Mouse (Mus musculus) MEL (cell line): ENCODE results near the gene Pip4k2a. TPM values are rescaled to one million over a fixed set of nuclear protein-coding genes. Genes with fewer than 3 reads are reported as not detected.

Experiments
- DNase-seq: peaks from one replicate; pipeline ENCODE4 v3.0.0; 2011; ENCODE audit warnings: low read depth, low spot score
- H3K27ac ChIP-seq: 2 replicates; pipeline ENCODE4 v1.5.1; 2012; ENCODE audit warnings: low read depth, mild to moderate bottlenecking, control low read depth, low read length, moderate library complexity; ENCODE audit not compliant: control insufficient read depth
- H3K27me3 ChIP-seq, 2 experiments: fragments of 150-350 bp in 1 of 2; sonication (generic) in 1 of 2; 2 replicates each; pipeline ENCODE4 v1.6.1; 2012; ENCODE audit warnings: low read length in 2 of 2, mild to moderate bottlenecking in 2 of 2, improper control_type of control experiment in 1 of 2, moderate library complexity in 1 of 2; ENCODE audit not compliant: insufficient read depth in 2 of 2, control insufficient read depth in 1 of 2
- H3K36me3 ChIP-seq, 2 experiments: 2 replicates each; pipeline ENCODE4 v1.6.1; 2012 to 2014; ENCODE audit warnings: low read length in 2 of 2, improper control_type of control experiment in 1 of 2, inconsistent platforms in 1 of 2, mild to moderate bottlenecking in 1 of 2; ENCODE audit not compliant: insufficient read depth in 2 of 2, control insufficient read depth in 1 of 2
- H3K4me1 ChIP-seq, 2 experiments: fragments of 150-350 bp in 1 of 2; sonication (generic) in 1 of 2; 2 replicates each; pipeline ENCODE4 v1.6.1; 2012; ENCODE audit warnings: low read length in 2 of 2, improper control_type of control experiment in 1 of 2, mild to moderate bottlenecking in 1 of 2; ENCODE audit not compliant: insufficient read depth in 2 of 2, control insufficient read depth in 1 of 2
- H3K4me3 ChIP-seq, 2 experiments: fragments of 150-350 bp in 1 of 2; sonication (generic) in 1 of 2; 2 replicates each; pipeline ENCODE4 v1.5.1; 2012; ENCODE audit warnings: low read depth in 2 of 2, low read length in 2 of 2, mild to moderate bottlenecking in 2 of 2, moderate library complexity in 2 of 2, control low read depth in 1 of 2, improper control_type of control experiment in 1 of 2; ENCODE audit not compliant: control insufficient read depth in 1 of 2, insufficient read depth in 1 of 2
- H3K79me2 ChIP-seq: 2 replicates; pipeline ENCODE4 v1.6.1; 2012; ENCODE audit warnings: mild to moderate bottlenecking, low read length, moderate library complexity; ENCODE audit not compliant: control insufficient read depth, poor library complexity, insufficient read depth
- H3K9ac ChIP-seq: 2 replicates; pipeline ENCODE4 v1.6.1; 2012; ENCODE audit warnings: low read depth, mild to moderate bottlenecking, control low read depth, low read length, moderate library complexity; ENCODE audit not compliant: control insufficient read depth, poor library complexity, severe bottlenecking
- H3K9me3 ChIP-seq: fragments of 150-350 bp; sonication (generic); replicated peaks from 2 replicates; pipeline ENCODE4 v1.6.1; 2012; ENCODE audit warnings: mild to moderate bottlenecking, low read length, improper control_type of control experiment, moderate library complexity; ENCODE audit not compliant: insufficient read depth
- BHLHE40 ChIP-seq: IDR thresholded peaks from 2 replicates; pipeline ENCODE4 v1.6.1; 2012; ENCODE audit warnings: low read depth, mild to moderate bottlenecking, inconsistent platforms, low read length, improper control_type of control experiment, borderline replicate concordance
- CHD1 ChIP-seq: IDR thresholded peaks from 2 replicates; pipeline ENCODE4 v1.6.1; 2012; ENCODE audit warnings: low read depth, mild to moderate bottlenecking, inconsistent platforms, low read length, improper control_type of control experiment
- E2F4 ChIP-seq: IDR thresholded peaks from 2 replicates; pipeline ENCODE4 v1.6.1; 2011; ENCODE audit warnings: low read depth, low read length, improper control_type of control experiment, borderline replicate concordance
- ELF1 ChIP-seq: IDR thresholded peaks from 2 replicates; pipeline ENCODE4 v1.6.1; 2014; ENCODE audit warnings: low read depth, mild to moderate bottlenecking, inconsistent platforms, low read length, improper control_type of control experiment, moderate library complexity
- GABPA ChIP-seq: IDR thresholded peaks from 2 replicates; pipeline ENCODE4 v1.6.1; 2012; ENCODE audit warnings: low read depth, mild to moderate bottlenecking, inconsistent platforms, low read length, improper control_type of control experiment, moderate library complexity
- JUND ChIP-seq: IDR thresholded peaks from 2 replicates; pipeline ENCODE4 v1.6.1; 2011; ENCODE audit warnings: low read depth, mild to moderate bottlenecking, improper control_type of control experiment, low read length
- MAFK ChIP-seq: IDR thresholded peaks from 2 replicates; pipeline ENCODE4 v1.6.1; 2011; ENCODE audit warnings: low read depth, mild to moderate bottlenecking, low read length, improper control_type of control experiment, borderline replicate concordance
- MEF2A ChIP-seq: IDR thresholded peaks from 2 replicates; pipeline ENCODE4 v1.6.1; 2014; ENCODE audit warnings: low read depth, mild to moderate bottlenecking, inconsistent platforms, low read length, improper control_type of control experiment; ENCODE audit not compliant: poor library complexity, insufficient replicate concordance, severe bottlenecking; ENCODE audit errors: extremely low read depth
- MYB ChIP-seq: IDR thresholded peaks from 2 replicates; pipeline ENCODE4 v1.6.1; 2011; ENCODE audit warnings: mild to moderate bottlenecking, low read depth, low read length, improper control_type of control experiment
- NRF1 ChIP-seq: IDR thresholded peaks from 2 replicates; pipeline ENCODE4 v1.6.1; 2014; ENCODE audit warnings: low read depth, mild to moderate bottlenecking, inconsistent platforms, low read length, improper control_type of control experiment, moderate library complexity; ENCODE audit not compliant: poor library complexity, insufficient read depth, severe bottlenecking
- POLR2A ChIP-seq, 2 experiments: IDR thresholded peaks; 2 replicates each; pipeline ENCODE4 v1.6.1; 2011 to 2012; ENCODE audit warnings: low read length in 2 of 2, mild to moderate bottlenecking in 2 of 2, control low read depth in 1 of 2, improper control_type of control experiment in 1 of 2, low read depth in 1 of 2, moderate library complexity in 1 of 2; ENCODE audit not compliant: control insufficient read depth in 1 of 2, insufficient read depth in 1 of 2, poor library complexity in 1 of 2
- RAD21 ChIP-seq: IDR thresholded peaks from 2 replicates; pipeline ENCODE4 v1.6.1; 2011; ENCODE audit warnings: mild to moderate bottlenecking, low read depth, low read length, improper control_type of control experiment
- SIN3A ChIP-seq: IDR thresholded peaks from 2 replicates; pipeline ENCODE4 v1.6.1; 2012; ENCODE audit warnings: low read length, improper control_type of control experiment, inconsistent platforms
- TAL1 ChIP-seq: IDR thresholded peaks from 2 replicates; pipeline ENCODE4 v1.6.1; 2012; ENCODE audit warnings: mild to moderate bottlenecking, inconsistent platforms, low read length, moderate library complexity, mixed read lengths
- TCF12 ChIP-seq: IDR thresholded peaks from 2 replicates; pipeline ENCODE4 v1.6.1; 2014; ENCODE audit warnings: low read depth, mild to moderate bottlenecking, inconsistent platforms, low read length, improper control_type of control experiment, moderate library complexity
- USF1 ChIP-seq: IDR thresholded peaks from 2 replicates; pipeline ENCODE4 v1.6.1; 2014; ENCODE audit warnings: low read depth, mild to moderate bottlenecking, inconsistent platforms, low read length, improper control_type of control experiment, moderate library complexity
- USF2 ChIP-seq, 2 experiments: IDR thresholded peaks; 2 replicates each; pipeline ENCODE4 v1.6.1; 2011 to 2012; ENCODE audit warnings: improper control_type of control experiment in 2 of 2, low read length in 2 of 2, borderline replicate concordance in 1 of 2, inconsistent platforms in 1 of 2, low read depth in 1 of 2, mild to moderate bottlenecking in 1 of 2; ENCODE audit not compliant: insufficient read depth in 1 of 2
- ZC3H11A ChIP-seq: IDR thresholded peaks from 2 replicates; pipeline ENCODE4 v1.6.1; 2012; ENCODE audit warnings: low read depth, mild to moderate bottlenecking, inconsistent platforms, low read length, improper control_type of control experiment
- polyA plus RNA-seq, 2 experiments: library from polyadenylated mRNA; stranded (reverse) in 1 of 2; unstranded in 1 of 2; fragments of >175 nt in 1 of 2; fragments of >200 nt in 1 of 2; gene quantifications; 2 replicates each; pipeline versions ENCODE4 v1.2.1 to v1.2.4; 2012; ENCODE audit warnings: low replicate concordance in 2 of 2, low read depth in 1 of 2; ENCODE audit not compliant: insufficient read length in 2 of 2, insufficient read depth in 1 of 2, missing spikeins in 1 of 2
- total RNA-seq: library from RNA; depleted of rRNA; stranded (reverse); fragments of 300-350 nt; gene quantifications from 2 replicates; pipeline ENCODE4 v1.2.3, GENCODE M21; 2012

Gene Pip4k2a
- total and polyA plus RNA-seq, 3 experiments = 7.9 to 48.5 TPM; not detected in 1

GRCm38 (mm10) chr2:18971564-18971963 lies 26.4 kb downstream of the Pip4k2a start:
- H3K36me3 ChIP-seq = peaks cover 3 to 34% of the 10 kb centered on the region in 2 experiments; a peak in 3 of 4 replicates
- H3K27ac ChIP-seq = no peak overlapping the region
- H3K4me3 ChIP-seq = no peak overlapping the region

GRCm38 (mm10) chr2:18970461-18970860 lies 27.5 kb downstream of the Pip4k2a start:
- Histone ChIP-seq H3K36me3 (peaks cover 4 to 27% of the 10 kb centered on the region in 2 experiments; a peak in 3 of 4 replicates), H3K4me1 (peaks cover 21 to 27% of the 10 kb centered on the region in 2 experiments), H3K79me2 (peaks cover 15% of the 10 kb centered on the region), H3K27ac (no peak overlapping the region), H3K27me3 (no peaks in the 10 kb centered on the region), H3K9ac (no peak overlapping the region), H3K4me3 (no peak overlapping the region)
- no peak for DNase-seq
- TF ChIP-seq GABPA (no peak), MYB (no peak), POLR2A (IDR thresholded peaks at IDR 0.05; ENCODE audit: control insufficient read depth in 1 of 2, insufficient read depth in 1 of 2, low read depth in 1 of 2, low read length in 2 of 2, poor library complexity in 1 of 2) (no peak), CHD1 (no peak), TCF12 (no peak), RAD21 (no peak), SIN3A (no peak), NRF1 (no peak), ELF1 (no peak), MAFK (no peak), JUND (no peak), USF2 (IDR thresholded peaks at IDR 0.05; ENCODE audit: borderline replicate concordance in 1 of 2, insufficient read depth in 1 of 2, low read depth in 1 of 2, low read length in 2 of 2) (no peak), BHLHE40 (no peak), TAL1 (no peak)
- TF ChIP-seq, all 39 proteins: peak for 0
- H3K9me3 ChIP-seq = no peaks in the 10 kb centered on the region

More at GRCm38 (mm10) chr2:18971564-18971963, 26.4 kb downstream of the Pip4k2a start:
- DNase-seq = no peak
- Histone ChIP-seq H3K27me3 (no peaks in the 10 kb centered on the region), H3K9me3 (no peaks in the 10 kb centered on the region), H3K79me2 (peaks cover 18% of the 10 kb centered on the region), H3K9ac (no peak overlapping the region), H3K4me1 (peaks cover 25 to 36% of the 10 kb centered on the region in 2 experiments)
- TF ChIP-seq E2F4 (no peak), ZC3H11A (no peak), USF2 (IDR thresholded peaks at IDR 0.05; ENCODE audit: borderline replicate concordance in 1 of 2, insufficient read depth in 1 of 2, low read depth in 1 of 2, low read length in 2 of 2) (no peak), MEF2A (no peak), GABPA (no peak), USF1 (no peak), TAL1 (no peak)
